Mouse (Mus musculus): ENCODE data around the gene Trp53i13.

DNA sequence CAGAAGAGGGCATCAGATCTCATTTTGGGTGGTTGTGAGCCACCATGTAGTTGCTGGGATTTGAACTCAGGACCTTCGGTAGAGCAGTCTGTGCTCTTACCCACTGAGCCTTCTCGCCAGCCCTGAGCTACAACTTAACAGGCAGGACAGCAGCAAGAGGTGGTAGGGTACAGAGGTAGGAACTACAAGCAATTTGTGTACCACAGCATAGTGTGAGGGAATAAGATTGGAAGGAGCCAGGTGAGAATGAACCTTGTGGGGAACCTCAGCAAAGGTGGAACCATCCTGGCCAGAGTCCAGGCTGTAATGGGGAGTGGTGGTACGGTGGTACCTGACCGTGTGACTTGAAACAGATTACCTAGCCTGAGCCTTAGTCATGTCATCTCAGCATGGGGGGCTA lies 13.8 kb downstream of the Trp53i13 start:
- TF ChIP-seq CTCF (IDR thresholded peaks at IDR 0.05; ENCODE audit: borderline replicate concordance, control insufficient read depth, extremely low read depth, insufficient read depth, low read length, poor library complexity) (no peak), POLR2A (IDR thresholded peaks at IDR 0.05; ENCODE audit: control insufficient read depth, extremely low read depth, insufficient read depth, low read length, poor library complexity) (no peak)

Measured in thymus, adult 2 months (tissue).